Mouse (Mus musculus): ENCODE measurements around the gene Rpl41.
"Not testable (repeated sequence)": the region's sequence is repeated elsewhere in the genome, so short reads cannot be mapped to it uniquely, and the experiment has no call there.

The Rpl41 gene

DNA sequence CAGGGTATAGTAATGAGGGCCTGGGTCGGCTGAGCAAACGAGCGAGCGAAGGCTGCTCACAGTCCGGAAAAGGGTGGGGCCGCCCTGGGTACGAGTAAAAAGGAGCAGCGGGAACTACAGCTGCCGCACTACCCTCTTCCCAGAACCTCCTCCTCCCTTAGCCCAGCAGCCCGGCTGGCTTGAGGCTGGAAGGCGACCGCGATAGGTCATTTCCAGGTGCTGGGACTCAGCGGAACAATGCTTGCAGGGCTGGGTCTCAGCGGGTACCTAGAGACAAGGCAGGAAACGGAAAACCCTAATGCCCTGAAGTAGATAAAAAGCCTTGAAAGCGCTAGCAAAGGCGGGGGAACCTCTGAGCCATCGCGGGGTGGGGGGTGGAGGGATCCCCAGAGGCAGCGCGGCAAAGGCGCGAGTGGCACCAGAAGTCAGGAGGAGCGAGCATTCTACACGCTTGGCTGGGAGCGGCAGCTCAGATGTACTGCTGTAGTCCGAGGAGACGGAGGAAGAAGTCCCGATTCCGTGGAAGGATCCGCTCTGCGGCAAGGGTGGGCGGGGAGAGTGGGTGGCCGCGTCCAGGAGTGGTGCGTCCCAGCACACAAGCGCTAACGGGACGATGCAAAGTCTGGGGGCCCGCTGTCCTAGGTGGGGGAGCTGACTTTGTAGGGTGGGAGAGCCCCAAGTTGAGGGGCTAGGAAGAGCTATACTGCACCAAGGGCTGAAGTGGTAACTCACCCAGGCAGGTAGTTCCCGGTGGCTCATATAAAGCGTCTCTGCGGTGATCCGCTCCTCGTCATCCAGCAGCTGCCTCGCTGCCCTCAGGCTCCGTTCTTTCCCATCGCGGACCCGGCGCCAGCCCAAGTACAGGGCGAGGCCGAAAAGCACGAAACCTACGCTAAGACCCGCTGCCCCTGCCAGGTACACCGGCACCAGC lies 24.1 kb downstream of the Rpl41 start:
- DNase-seq (ENCODE audit: low read depth): peak; percentile 55

- no peak for DNase-seq (ENCODE audit: low read depth)
Measured at GRCm38 (mm10) chr10:128524111-128524731, 24.9 kb downstream of the Rpl41 start.

DNA sequence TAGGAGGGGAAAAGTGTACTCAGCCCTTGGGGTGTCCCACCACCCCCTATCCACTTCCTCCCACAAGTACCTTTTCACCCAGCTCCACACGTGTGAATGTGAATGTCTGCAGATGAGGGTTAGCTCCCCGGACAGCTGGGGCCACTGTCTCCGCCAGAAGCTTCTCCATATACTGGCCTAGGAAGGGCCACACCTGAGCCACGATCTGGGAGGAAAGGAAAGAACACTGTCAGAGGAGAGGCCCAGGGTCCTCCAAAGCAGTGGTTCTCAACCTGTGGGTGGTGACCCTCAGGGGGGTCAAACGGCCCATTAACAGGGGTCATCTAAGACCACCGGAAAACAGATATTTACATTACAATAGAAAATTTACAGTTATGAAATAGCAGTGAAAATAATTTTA lies 26.8 kb downstream of the Rpl41 start:
- no peak for DNase-seq (ENCODE audit: low read depth)

DNA sequence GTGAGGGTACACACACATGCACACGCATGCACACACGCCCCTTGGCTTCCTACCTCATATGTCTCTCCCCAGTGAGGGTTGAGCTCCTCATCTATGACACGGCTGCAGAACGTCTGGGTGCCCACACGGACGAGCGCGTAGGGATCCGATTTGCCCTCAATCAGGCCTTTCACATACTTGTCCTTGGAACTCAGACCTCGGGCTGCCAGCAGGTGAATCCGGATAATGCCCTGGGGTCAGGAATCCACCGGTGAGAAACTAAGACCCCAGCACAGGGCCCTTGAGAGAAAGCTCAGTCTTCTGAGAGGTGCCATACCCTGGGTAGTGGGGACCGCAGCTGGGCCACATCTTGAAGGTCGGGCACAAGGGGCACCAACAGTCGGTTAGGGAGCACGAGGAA lies 28.5 kb downstream of the Rpl41 start:
- DNase-seq (ENCODE audit: low read depth): no peak

- DNase-seq (ENCODE audit: low read depth): no peak
Measured at GRCm38 (mm10) chr10:128518833-128519232, 30.3 kb downstream of the Rpl41 start.

- no peak for DNase-seq (ENCODE audit: low read depth)
Measured at GRCm38 (mm10) chr10:128516677-128517076, 32.4 kb downstream of the Rpl41 start.

DNA sequence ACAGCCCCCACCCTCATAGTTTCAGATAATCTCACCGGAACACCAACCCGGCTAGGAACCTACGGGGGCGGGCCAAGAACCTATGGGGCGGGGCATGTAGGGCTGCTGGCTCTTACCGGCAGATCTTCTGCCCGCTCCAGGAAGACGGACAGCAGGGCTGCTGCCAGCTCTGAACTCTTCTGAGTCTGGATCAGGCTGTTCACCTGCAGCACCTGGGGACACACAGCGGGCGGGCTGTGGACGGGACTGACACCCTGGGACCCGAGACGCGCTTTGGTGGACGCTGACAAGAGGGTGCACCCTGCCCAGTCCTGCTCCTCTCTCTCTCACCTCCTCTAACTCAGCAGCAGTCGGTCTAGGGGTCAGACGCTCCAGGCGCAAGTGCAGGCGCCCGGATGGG lies 33.1 kb downstream of the Rpl41 start:
- no peak for DNase-seq (ENCODE audit: low read depth)

GRCm38 (mm10) chr10:128515044-128515443 lies 34.1 kb downstream of the Rpl41 start:
- no peak for DNase-seq (ENCODE audit: low read depth)

GRCm38 (mm10) chr10:128511761-128512160 lies 37.3 kb downstream of the Rpl41 start:
- DNase-seq (ENCODE audit: low read depth): no peak

DNA sequence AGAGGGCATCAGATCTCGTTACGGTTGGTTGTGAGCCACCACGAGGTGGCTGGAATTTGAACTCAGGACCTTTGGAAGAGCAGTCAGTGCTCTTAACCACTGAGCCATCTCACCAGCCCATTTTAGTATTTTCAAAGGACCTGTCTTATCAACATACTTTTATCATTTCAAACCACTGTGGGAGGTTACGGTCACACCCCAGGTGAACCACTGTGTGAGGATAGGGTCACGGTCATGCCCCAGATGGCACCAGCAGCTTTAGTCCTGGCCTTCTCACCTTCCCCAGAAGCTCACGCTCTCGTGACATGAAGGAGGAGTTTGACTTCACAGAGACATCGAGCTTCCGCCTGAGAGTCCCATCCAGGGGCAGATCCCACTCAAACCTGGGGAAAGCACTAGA lies 37.9 kb downstream of the Rpl41 start:
- DNase-seq (ENCODE audit: low read depth): no peak

DNA sequence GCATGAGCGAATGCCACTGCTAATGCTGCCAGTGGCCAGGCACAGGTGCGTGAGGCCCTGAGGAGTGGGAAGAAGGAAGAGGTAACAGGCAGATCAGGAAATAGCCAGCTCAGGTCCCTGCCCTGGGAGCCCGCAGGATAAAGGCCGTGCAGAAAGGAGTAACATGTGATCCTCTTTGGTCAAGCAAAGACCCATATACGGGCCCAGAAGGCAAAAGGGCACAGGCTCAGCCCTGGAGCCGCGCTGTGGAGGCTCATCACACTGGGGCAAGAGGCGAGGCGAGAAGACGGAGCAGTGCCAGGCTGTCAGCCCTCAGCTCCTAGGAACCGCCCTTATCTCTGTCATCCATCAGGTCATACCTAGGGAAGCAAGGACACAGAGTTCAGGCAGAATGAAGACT lies 38.8 kb downstream of the Rpl41 start:
- no peak for DNase-seq (ENCODE audit: low read depth)

GRCm38 (mm10) chr10:128509831-128510230 lies 39.3 kb downstream of the Rpl41 start:
- no peak for DNase-seq (ENCODE audit: low read depth)

DNA sequence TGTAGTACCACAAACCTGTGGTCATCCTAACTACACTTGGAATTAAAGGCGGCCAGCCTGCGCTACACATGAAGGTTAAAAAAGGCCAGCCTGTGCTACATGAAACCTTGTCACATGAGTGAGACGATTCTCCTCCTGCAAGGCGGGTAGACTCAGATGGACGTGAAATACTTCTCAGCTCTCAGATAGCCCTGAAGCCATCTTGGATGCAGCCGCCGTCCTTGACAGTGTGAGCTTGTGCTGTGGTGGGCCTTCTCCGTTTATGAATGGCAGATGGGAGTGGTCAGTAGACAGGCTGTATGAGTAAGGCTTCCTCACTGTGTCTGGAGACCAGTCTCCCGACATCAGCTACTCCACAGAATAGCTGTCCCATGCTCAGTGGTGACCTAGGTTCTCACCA lies 39.9 kb downstream of the Rpl41 start:
- DNase-seq (ENCODE audit: low read depth): no peak

GRCm38 (mm10) chr10:128508260-128508659 lies 40.8 kb downstream of the Rpl41 start:
- DNase-seq (ENCODE audit: low read depth): no peak

- DNase-seq (ENCODE audit: low read depth): no peak
Measured at GRCm38 (mm10) chr10:128505974-128506373, 43.1 kb downstream of the Rpl41 start.

GRCm38 (mm10) chr10:128505371-128505667 lies 43.8 kb downstream of the Rpl41 start:
- DNase-seq (ENCODE audit: low read depth): not testable (repeated sequence)

DNA sequence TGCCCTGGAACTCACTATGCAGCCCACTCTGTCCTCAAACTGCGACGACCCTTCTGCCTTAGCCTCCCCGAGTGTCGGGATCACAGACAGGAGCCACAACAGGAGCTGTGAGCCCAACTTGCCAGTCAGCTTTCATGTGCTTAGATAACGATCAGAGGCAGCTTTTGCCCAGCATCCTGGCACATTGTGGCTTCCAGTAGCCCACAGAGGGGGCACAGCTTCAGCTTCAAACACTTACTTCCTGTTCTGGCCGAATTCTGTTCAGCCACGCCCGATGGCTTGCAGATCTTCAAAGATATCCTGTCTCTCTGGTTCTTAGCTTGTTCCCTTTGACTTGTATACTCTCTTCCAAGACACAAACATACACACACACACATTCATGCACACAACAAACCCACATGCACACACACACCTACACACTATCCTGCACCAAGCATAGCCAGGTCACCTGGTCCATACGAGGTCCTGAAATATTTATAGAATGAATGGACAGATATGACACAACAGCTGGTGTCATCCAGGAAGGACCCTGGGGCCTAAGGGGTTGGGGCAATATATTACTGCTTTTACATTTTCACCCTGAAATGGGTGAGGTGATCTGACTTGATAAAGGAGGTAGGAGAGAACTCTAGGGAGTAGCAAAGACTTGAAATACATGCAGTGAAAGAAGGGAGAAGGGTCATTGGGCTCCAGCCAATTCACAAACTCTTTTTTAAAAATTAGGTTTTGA lies 44.3 kb downstream of the Rpl41 start:
- DNase-seq (ENCODE audit: low read depth): peak; percentile 34

GRCm38 (mm10) chr10:128504012-128504411 lies 45.1 kb downstream of the Rpl41 start:
- no peak for DNase-seq (ENCODE audit: low read depth)

- no peak for DNase-seq (ENCODE audit: low read depth)
Measured at GRCm38 (mm10) chr10:128503532-128503931, 45.6 kb downstream of the Rpl41 start.

GRCm38 (mm10) chr10:128502341-128502740 lies 46.8 kb downstream of the Rpl41 start:
- DNase-seq (ENCODE audit: low read depth): no peak

DNA sequence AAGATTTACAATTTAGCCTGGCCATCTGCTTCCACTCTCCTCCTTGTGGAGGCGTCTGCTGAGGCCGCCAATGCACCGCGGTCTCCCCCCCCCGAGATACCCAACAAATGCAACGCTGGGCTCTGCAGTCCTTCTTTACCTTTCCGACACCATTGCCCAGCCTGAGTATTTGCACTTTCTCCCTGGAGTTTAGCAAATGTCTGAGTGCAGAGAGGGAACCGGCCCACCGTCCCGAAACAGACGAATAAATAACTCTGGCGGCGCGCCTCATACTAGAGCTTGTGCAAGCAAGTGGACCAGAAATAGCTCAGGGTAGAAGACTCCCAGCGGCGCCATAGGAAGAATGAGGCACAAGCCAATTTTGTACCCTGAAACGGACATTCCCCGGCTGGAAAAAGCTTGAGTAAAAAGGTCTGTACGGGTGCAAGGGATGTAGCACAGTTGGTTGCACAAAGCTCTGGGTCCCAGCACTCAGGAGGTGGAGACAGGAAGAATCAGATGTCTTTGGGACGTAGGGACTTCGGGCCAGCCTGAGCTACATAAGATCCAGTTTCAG lies 49.9 kb downstream of the Rpl41 start:
- no peak for DNase-seq (ENCODE audit: low read depth)

DNA sequence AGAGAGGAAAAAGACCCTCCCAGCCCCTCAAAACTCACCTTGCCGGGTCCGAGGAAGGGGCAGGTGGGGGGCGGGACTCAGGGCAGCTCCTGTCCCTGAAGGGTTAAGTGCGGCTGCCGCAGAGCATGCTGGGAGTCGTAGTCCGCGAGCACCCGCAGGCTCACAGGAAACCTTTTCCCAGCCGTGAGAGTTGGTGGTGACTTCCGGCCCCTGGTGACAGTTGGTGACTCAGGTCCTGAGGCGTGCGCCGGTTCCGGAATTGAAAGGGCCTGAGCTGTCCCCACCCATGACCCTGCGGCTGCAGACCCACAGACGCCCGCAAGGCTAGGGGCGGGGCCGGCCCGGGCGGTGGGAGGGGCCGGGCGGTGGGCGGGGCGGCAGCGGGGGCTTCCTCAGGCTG lies 50.5 kb downstream of the Rpl41 start, which contains the start of gene Myl6b:
Gene Myl6b, minus strand, starts transcription at position 96 of the 400 bp plus-strand sequence.
- DNase-seq (ENCODE audit: low read depth): peak; percentile 94

Measured in c-Kit-positive CD71-negative TER-119-negative erythroid progenitor cells, embryonic 14.5 days (primary cell).